Mouse (Mus musculus) thymus, adult 2 months (tissue): ENCODE measurements around the gene Pole4. TPM values are rescaled to one million over a fixed set of nuclear protein-coding genes. Genes with fewer than 3 reads are reported as not detected.

Experiments used
- DNase-seq: peaks from one replicate; pipeline ENCODE4 v3.0.0; 2021
- H3K27ac ChIP-seq: fragments of 200-500 bp; 2 replicates; pipeline ENCODE4 v1.5.1; 2012; ENCODE audit warnings: low read length, control low read depth; ENCODE audit not compliant: control insufficient read depth, insufficient read depth
- H3K27me3 ChIP-seq: fragments of 200-500 bp; 2 replicates; pipeline ENCODE4 v1.6.1; 2012; ENCODE audit warnings: mild to moderate bottlenecking, low read length, moderate library complexity, mixed read lengths; ENCODE audit not compliant: control insufficient read depth, insufficient read depth
- H3K36me3 ChIP-seq: fragments of 200-500 bp; 2 replicates; pipeline ENCODE4 v1.6.1; 2012; ENCODE audit warnings: mild to moderate bottlenecking, low read length, moderate library complexity; ENCODE audit not compliant: control insufficient read depth, insufficient read depth
- H3K4me1 ChIP-seq: fragments of 200-500 bp; replicated peaks from 2 replicates; pipeline ENCODE4 v1.6.1; 2012; ENCODE audit warnings: low read length; ENCODE audit not compliant: control insufficient read depth, insufficient read depth
- H3K4me3 ChIP-seq: fragments of 200-500 bp; 2 replicates; pipeline ENCODE4 v1.5.1; 2012; ENCODE audit warnings: mild to moderate bottlenecking, low read length, control low read depth, moderate library complexity; ENCODE audit not compliant: control insufficient read depth, insufficient read depth
- CTCF ChIP-seq: fragments of 200-500 bp; IDR thresholded peaks from 2 replicates; pipeline ENCODE4 v1.5.1; 2012; ENCODE audit warnings: mild to moderate bottlenecking, control low read depth, low read length, moderate library complexity, borderline replicate concordance; ENCODE audit not compliant: control insufficient read depth, poor library complexity, insufficient read depth; ENCODE audit errors: extremely low read depth
- POLR2A ChIP-seq: fragments of 200-500 bp; IDR thresholded peaks from 2 replicates; pipeline ENCODE4 v1.6.1; 2012; ENCODE audit warnings: mild to moderate bottlenecking, low read length, control low read depth, moderate library complexity; ENCODE audit not compliant: control insufficient read depth, poor library complexity, insufficient read depth; ENCODE audit errors: extremely low read depth
- WGBS: fragments of 180-500 bp; shearing (Covaris S2); methylation state at CpG from one replicate; pipeline ENCODE4 v1.1.7; 2018; 5-methylcytosine and 5-hydroxymethylcytosine counted together
- polyA plus RNA-seq: library from polyadenylated mRNA; depleted of rRNA; stranded (reverse); fragments of >200 nt; gene quantifications from 2 replicates; pipeline ENCODE4 v1.2.3, GENCODE M21; 2012; rRNA removed

Gene Pole4
- polyA plus RNA-seq, 1 experiment = 20.4 TPM

- 69% methylated on average over 6 of the region's 6 CpGs for WGBS
- Histone ChIP-seq H3K27ac (no peak overlapping the region), H3K27me3 (no peaks in the 10 kb centered on the region), H3K4me3 (no peak overlapping the region), H3K4me1 (no peaks in the 10 kb centered on the region), H3K36me3 (no peaks in the 10 kb centered on the region)
- no peak for DNase-seq
- no peak for TF ChIP-seq CTCF
These were observed 119.8 kb downstream of the Pole4 start for GRCm38 (mm10) chr6:82585396-82585795.

- WGBS = 84% methylated on average over 5 of the region's 5 CpGs
- TF ChIP-seq POLR2A = no peak
- TF ChIP-seq CTCF = no peak
- Histone ChIP-seq H3K4me3 (no peak overlapping the region), H3K27ac (no peak overlapping the region), H3K36me3 (no peaks in the 10 kb centered on the region), H3K27me3 (no peaks in the 10 kb centered on the region), H3K4me1 (no peaks in the 10 kb centered on the region)
- no peak for DNase-seq
These were observed 129.7 kb downstream of the Pole4 start for GRCm38 (mm10) chr6:82575445-82575844.

Other genes starting within 250 kb of the Pole4 start
- gene Hk2, start 69.1 kb upstream of the Pole4 start, polyA plus RNA-seq = 6.7 TPM in 2 replicates
- gene Sema4f, start 234.4 kb upstream of the Pole4 start, polyA plus RNA-seq = 3.0 and 3.3 TPM in 2 replicates
- 0.58 and 1.3 TPM in 2 replicates for gene M1ap, start 241.5 kb upstream of the Pole4 start, polyA plus RNA-seq